Mouse (Mus musculus) megakaryocyte, embryonic 14.5 days (primary cell): ENCODE measurements around the gene Gm47289.

Source experiments
- FLI1 ChIP-seq: IDR thresholded peaks from 2 replicates; pipeline ENCODE4 v1.6.1; 2012; ENCODE audit warnings: low read length, inconsistent platforms, mixed read lengths
- GATA1 ChIP-seq: IDR thresholded peaks from 3 replicates; pipeline ENCODE4 v1.6.1; 2012; ENCODE audit warnings: mixed read lengths, low read length, inconsistent platforms, borderline replicate concordance

GRCm38 (mm10) chr9:119130692-119131091 is 28.3 kb upstream of the Gm47289 start:
- TF ChIP-seq GATA1 (no peak), FLI1 (no peak)
